Mouse (Mus musculus): Measurements from ENCODE around the gene Mrpl33.
A peak's percentile ranks its signal among the peaks of the same experiment; 100 is the strongest.
"Not testable (repeated sequence)": the region's sequence is repeated elsewhere in the genome, so short reads cannot be mapped to it uniquely, and the experiment has no call there.

Gene Mrpl33

GRCm38 (mm10) chr5:31596481-31597429, at the start of gene Mrpl33:
Mrpl33 (plus strand) TSS chr5:31596935.
- no peak for DNase-seq (ENCODE audit: low spot score)

DNA sequence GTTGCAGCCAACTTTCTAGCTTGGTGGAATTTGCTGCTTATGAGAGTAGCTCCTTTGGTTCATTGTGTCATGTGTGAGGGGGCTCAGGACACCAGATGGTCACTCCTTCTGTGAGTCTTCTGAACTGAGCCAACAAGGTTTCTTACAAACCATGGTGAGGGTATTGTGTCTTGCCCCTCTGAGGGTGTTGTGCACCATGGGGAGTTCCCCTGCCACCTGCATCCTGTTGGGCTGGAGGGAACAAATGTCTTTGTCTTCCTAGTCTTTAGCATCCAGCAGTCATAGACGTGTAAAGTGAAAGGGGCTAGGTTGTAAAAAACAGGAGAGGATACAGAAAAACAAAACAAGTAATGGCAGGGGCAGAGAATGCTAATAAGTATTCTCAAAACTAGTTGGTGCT, 37.3 kb upstream of the Mrpl33 start:
- no peak for DNase-seq (ENCODE audit: low spot score)

DNA sequence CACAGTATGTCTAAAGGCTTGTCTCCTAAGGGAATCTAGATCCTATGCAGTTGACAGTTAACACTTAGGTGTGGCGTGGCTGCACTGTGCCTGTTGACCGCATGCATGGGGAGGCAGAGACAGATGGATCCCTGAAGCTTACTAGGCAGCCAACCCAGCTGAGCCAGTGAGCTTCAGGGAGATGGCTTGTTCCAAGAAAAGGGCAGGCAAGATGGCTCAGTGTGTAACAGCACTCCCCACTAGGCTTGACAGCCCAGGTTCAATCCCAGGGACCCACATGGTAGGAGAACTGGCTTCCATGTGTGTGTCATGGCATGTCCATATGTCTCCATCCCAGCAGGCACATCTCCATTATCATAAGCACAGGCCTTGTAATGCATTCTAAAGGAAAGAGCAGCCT, 36.4 kb upstream of the Mrpl33 start:
- no peak for DNase-seq (ENCODE audit: low spot score)

- no peak for DNase-seq (ENCODE audit: low spot score)
Measured at GRCm38 (mm10) chr5:31562036-31562666, 34.6 kb upstream of the Mrpl33 start.

DNA sequence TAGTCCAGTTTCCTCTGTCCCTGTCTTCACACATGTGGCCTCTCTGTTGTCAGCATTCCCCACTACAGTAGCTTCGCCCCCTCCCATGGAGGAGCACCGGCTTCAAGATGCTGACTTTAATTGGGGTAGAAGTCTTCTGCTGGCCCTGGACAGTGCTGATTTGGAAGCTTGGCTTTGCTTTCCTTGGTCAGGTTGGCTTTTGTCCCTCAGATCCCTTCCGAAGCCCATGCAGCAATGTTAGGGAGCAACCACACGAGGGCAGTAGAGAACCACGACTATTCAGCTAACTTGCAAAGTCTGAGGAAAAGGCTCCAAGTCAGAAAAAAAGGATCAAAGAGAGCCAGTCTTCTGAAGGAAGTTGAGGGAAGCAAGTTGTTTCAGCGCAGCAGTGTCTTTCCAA, 33.2 kb upstream of the Mrpl33 start:
- peak; percentile 47 for DNase-seq (ENCODE audit: low spot score)

GRCm38 (mm10) chr5:31563905-31564304, 32.8 kb upstream of the Mrpl33 start:
- no peak for DNase-seq (ENCODE audit: low spot score)

DNA sequence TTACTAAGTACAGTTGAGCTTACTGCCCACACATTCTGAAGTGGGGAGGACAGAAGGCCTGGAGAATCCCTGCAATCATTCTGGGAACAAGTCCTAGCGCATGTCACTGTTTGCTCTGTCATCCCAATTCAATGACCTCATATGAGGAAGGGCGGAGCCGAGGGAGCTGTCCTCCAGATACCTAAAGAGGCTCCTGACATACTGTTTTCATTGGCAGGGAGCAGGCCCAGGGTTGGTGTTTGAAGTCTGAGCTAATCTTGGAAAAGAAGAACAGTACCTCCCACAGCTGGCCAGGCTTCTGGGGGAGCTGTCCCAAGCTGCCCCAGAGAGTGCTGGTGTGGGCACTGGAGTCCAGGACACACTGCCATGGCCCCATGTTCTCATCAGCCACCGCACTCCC, 31.8 kb upstream of the Mrpl33 start:
- no peak for DNase-seq (ENCODE audit: low spot score)

DNA sequence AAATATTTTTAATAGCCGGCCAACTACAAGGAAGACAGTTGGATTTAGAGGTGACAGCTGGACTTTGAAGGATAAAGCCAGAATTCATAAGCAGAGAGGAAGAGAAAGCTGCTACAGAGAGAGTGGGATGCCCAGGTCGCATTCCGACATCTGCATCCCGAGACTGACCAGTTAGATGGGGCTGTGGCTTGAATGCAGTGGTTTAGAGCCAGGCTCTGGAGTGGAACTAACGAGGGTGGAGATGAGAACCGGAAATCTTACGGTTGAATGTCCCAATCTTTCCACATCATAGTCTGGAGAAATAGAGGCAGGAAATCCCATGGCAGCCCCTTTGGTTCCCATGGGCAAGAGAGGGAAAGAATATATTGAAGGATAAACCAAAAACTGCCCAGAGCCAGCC, 30.7 kb upstream of the Mrpl33 start:
- no peak for DNase-seq (ENCODE audit: low spot score)

GRCm38 (mm10) chr5:31566457-31566856, 30.3 kb upstream of the Mrpl33 start:
- DNase-seq (ENCODE audit: low spot score) = no peak

- DNase-seq (ENCODE audit: low spot score) = no peak
Measured at GRCm38 (mm10) chr5:31567951-31568657, 28.6 kb upstream of the Mrpl33 start.

- DNase-seq (ENCODE audit: low spot score) = no peak
Measured at GRCm38 (mm10) chr5:31571023-31571608, 25.6 kb upstream of the Mrpl33 start.

DNA sequence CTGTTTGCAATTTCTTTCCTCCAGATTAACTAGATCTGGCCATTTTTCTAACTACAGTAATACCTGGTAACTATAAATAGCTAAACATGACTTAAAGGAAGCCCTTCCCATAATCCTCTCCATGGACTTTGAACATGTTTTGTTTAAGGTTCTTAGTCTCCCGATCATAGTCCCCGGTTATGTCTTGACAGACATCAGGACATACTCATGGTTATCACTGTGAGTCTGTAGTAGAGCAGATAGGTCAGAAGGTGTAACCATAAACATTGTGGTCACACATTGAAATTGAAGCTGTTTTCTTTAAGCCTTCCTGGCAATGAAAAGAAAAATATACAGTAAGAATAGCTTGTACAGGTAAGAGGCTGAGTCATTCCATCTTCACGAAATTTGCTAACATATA, 23.0 kb upstream of the Mrpl33 start:
- DNase-seq (ENCODE audit: low spot score) = no peak

GRCm38 (mm10) chr5:31576539-31576975, 20.2 kb upstream of the Mrpl33 start:
- DNase-seq (ENCODE audit: low spot score) = no peak

GRCm38 (mm10) chr5:31581263-31581662, 15.5 kb upstream of the Mrpl33 start:
- DNase-seq (ENCODE audit: low spot score) = no peak

- no peak for DNase-seq (ENCODE audit: low spot score)
Measured at GRCm38 (mm10) chr5:31581932-31582331, 14.8 kb upstream of the Mrpl33 start.

GRCm38 (mm10) chr5:31583261-31583660, 13.5 kb upstream of the Mrpl33 start:
- DNase-seq (ENCODE audit: low spot score) = no peak

GRCm38 (mm10) chr5:31585526-31585925, 11.2 kb upstream of the Mrpl33 start:
- DNase-seq (ENCODE audit: low spot score) = no peak

DNA sequence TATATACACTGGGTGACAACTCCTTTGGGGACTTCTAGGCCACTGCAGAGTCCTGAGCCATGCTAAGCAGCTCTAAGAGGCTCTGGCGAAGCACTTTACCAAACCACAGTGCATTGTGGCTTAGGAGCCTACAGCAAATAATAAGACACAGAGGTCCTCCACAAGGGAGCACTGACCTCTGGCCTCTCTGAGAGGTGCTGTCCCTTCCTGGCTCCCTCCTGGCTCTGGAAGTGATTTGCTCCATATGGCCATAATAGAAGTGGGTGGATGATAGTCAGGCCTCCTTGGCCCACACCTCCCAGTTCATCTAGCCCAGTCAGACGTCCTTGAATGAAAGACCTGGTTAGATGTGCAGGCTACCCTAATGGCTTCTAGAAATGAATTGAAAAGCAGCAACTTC, 8.7 kb upstream of the Mrpl33 start:
- DNase-seq (ENCODE audit: low spot score) = no peak

- DNase-seq (ENCODE audit: low spot score) = not testable (repeated sequence)
Measured at GRCm38 (mm10) chr5:31588672-31589071, 8.1 kb upstream of the Mrpl33 start.

GRCm38 (mm10) chr5:31589711-31590319, 6.9 kb upstream of the Mrpl33 start:
- DNase-seq (ENCODE audit: low spot score) = no peak

DNA sequence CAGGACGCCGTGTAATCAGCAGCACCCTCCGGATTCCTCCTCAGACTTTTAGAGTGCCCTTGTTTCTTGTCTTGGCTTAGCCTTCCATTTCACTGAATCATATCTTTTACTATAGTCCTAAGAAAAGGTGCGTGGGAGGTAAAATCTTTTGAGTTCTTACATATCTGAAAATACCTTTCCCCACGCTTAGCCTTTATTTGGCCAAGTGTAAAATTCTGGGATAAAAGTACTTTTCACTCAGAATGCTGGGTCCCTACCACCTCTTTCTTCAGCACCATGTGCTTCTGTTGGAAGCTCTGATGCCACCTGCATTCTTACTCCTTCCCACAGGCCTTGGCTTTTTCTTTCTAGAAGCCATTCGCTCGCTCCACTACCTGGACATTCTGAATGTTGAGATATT, 5.6 kb upstream of the Mrpl33 start:
- no peak for DNase-seq (ENCODE audit: low spot score)

DNA sequence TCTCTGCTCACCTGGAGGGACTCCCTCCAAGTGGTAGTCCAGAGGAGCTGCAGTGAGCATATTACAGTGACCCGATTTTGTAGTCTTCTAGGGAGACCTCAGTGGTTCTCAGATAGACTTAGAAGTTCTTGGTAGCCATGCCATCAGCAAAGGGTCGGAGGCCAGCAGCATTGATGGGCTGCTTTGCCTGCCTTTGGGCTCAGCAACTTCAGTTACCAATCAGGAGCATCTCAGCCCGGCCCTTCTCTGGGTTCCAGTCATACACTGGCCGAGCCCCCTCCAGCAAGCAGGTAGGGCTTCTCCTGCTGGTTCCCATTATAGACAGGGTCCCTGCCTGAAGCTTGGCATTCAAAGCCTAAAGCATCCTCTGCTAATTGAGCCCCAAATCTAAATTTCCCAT, 867 bp upstream of the Mrpl33 start:
- DNase-seq (ENCODE audit: low spot score) = no peak
